Mouse (Mus musculus): ENCODE measurements at regions not wholly inside any gene's neighbourhood (a gene's known extent, or its start where the extent isn't known, plus 50 kb on each side); places are given as distances from the start of the nearest gene placed in this dataset.

DNA sequence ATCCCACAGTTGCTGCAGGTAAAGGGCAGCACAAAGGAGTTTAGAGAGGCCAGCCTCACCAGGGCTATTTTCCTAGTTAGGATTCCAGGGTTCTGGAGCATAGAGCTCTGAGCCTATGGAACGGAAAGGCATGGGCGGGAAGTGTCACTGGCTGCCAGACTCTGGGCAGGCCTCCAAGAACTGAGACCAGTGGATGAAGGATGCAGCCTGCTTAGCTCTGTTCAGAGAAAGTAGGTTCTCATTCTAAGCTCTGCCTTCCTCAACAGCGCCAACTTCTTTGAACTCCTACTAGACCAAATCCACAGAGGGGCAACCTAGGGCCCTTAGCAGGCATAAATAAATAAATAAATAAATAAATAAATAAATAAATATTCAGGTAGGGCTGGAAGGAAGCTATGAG is 80.1 kb upstream of the Foxq1 start:
- Histone ChIP-seq H3K4me3 (no peak overlapping the region), H3K9me3 (replicated peaks) (no peaks in the 10 kb centered on the region), H3K9ac (no peak overlapping the region), H3K27ac (no peak overlapping the region), H3K4me2 (no peak overlapping the region), H3K36me3 (no peaks in the 10 kb centered on the region), H3K27me3 (no peaks in the 10 kb centered on the region), H3K4me1 (replicated peaks) (no peaks in the 10 kb centered on the region)
- WGBS = 37% methylated on average over 3 of the region's 3 CpGs
- ATAC-seq (replicated peaks; ENCODE audit: insufficient number of reproducible peaks, insufficient read depth, low FRiP score, low read depth) = 0 out of 2 replicates have a peak, but pooled peaks have one; percentile 53

DNA sequence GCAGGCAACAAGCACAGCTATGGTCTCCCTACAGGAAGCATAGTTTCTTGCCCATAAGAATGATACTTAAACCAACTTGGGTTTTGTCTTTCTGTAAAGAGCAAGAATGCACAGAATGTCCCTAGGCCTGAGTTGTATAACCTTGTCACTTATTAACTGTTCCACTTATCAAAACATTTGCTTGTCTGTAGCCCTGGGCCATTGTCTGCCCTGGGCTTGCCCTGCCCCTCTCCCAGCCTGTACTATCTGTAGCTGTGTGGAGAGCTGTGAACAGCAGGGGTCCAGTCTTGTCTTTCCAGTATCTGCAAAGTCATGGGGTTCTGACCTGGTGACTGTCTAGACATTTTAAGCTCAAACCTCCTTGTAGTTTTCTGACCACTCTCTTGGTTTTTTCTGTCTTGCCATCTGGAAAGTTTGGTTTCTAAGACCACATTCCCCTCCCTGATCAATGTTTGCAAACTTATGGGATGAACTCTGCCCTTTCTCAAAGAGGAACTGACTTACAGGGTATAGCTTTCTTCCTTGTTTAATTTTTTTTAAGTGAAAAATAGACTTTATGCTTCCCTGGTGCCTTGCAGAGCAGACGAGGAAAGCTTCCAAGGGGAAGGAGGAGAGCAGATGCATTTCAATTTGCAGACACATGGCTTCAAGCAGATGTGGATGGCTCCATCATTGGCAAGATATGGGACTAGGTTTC is 78.6 kb upstream of the Foxq1 start:
- Histone ChIP-seq H3K4me1 (replicated peaks) (no peaks in the 10 kb centered on the region), H3K27ac (no peak overlapping the region), H3K9me3 (replicated peaks) (no peaks in the 10 kb centered on the region), H3K36me3 (no peaks in the 10 kb centered on the region), H3K4me3 (no peak overlapping the region), H3K4me2 (no peak overlapping the region), H3K9ac (no peak overlapping the region), H3K27me3 (no peaks in the 10 kb centered on the region)
- ATAC-seq (replicated peaks; ENCODE audit: insufficient number of reproducible peaks, insufficient read depth, low FRiP score, low read depth) = no peak
- 45% methylated on average over 1 of the region's 1 CpGs for WGBS

- 65% methylated on average over 7 of the region's 7 CpGs for WGBS
Measured at GRCm38 (mm10) chr13:31481105-31481844, 74.7 kb upstream of the Foxq1 start.

DNA sequence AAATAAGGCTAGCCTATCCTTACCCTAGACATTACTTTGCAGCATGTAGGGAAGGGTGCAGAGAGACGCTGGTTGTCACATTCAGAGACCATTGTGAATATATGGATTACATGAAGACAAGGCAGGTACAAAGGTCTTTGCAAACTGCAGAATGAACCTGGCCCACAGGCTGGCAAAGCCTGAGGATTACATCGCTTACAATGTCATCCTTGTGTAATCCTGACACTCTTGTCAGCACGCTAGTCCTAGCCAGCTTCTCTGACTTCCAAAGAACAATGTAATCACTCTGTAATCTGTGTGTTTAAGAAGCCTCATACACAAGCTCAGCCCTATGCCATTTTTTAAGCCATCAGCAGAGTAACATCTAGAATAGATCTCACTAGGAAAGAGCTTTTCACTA is 69.6 kb upstream of the Foxq1 start:
- no peak for ATAC-seq (replicated peaks; ENCODE audit: insufficient number of reproducible peaks, insufficient read depth, low FRiP score, low read depth)
- no peaks in the 10 kb centered on the region for H3K9me3 ChIP-seq (replicated peaks)
- H3K9ac ChIP-seq = no peak overlapping the region
- H3K27me3 ChIP-seq = no peaks in the 10 kb centered on the region
- H3K27ac ChIP-seq = no peak overlapping the region
- no peak overlapping the region for H3K4me3 ChIP-seq
- no peaks in the 10 kb centered on the region for H3K4me1 ChIP-seq (replicated peaks)
- WGBS = 82% methylated on average over 3 of the region's 3 CpGs
- no peaks in the 10 kb centered on the region for H3K36me3 ChIP-seq
- no peak overlapping the region for H3K4me2 ChIP-seq

More at GRCm38 (mm10) chr13:31481105-31481844, 74.7 kb upstream of the Foxq1 start:
- no peaks in the 10 kb centered on the region for H3K27me3 ChIP-seq
- H3K4me2 ChIP-seq = no peak overlapping the region
- no peaks in the 10 kb centered on the region for H3K4me1 ChIP-seq (replicated peaks)
- no peak overlapping the region for H3K4me3 ChIP-seq
- H3K9me3 ChIP-seq (replicated peaks) = no peaks in the 10 kb centered on the region
- no peak overlapping the region for H3K9ac ChIP-seq
- no peak for ATAC-seq (replicated peaks; ENCODE audit: insufficient number of reproducible peaks, insufficient read depth, low FRiP score, low read depth)
- H3K36me3 ChIP-seq = no peaks in the 10 kb centered on the region
- H3K27ac ChIP-seq = no peak overlapping the region

GRCm38 (mm10) chr13:31488186-31488585 is 67.7 kb upstream of the Foxq1 start:
- Histone ChIP-seq H3K27me3 (no peaks in the 10 kb centered on the region), H3K4me3 (no peak overlapping the region), H3K4me1 (replicated peaks) (no peaks in the 10 kb centered on the region), H3K9ac (no peak overlapping the region), H3K36me3 (no peaks in the 10 kb centered on the region), H3K27ac (no peak overlapping the region), H3K9me3 (replicated peaks) (no peaks in the 10 kb centered on the region), H3K4me2 (no peak overlapping the region)
- ATAC-seq (replicated peaks; ENCODE audit: insufficient number of reproducible peaks, insufficient read depth, low FRiP score, low read depth) = no peak

DNA sequence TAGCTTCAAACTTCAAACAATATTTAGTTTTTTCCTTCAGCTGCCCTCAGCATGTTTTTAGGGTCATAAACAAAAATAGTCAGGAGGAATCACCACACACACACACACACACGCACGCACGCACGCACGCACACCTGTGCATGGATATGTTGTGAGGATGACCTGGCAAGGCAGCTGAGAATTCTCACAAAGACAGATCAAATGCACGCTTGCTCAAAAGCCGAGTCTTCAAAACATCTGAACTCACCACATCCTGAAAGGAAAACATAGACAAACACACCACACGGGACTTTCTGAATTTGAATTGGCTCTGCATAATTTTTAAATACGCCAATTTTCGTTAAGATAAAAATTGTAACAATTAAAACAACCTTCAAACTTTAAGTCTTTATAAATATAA is 52.7 kb upstream of the Foxq1 start:
- no peak for ATAC-seq (replicated peaks; ENCODE audit: insufficient number of reproducible peaks, insufficient read depth, low FRiP score, low read depth)
- no peaks in the 10 kb centered on the region for H3K9me3 ChIP-seq (replicated peaks)
- no peak overlapping the region for H3K4me3 ChIP-seq
- H3K4me2 ChIP-seq = no peak overlapping the region
- H3K9ac ChIP-seq = no peak overlapping the region
- H3K27me3 ChIP-seq = no peaks in the 10 kb centered on the region
- WGBS = 83% methylated on average over 10 of the region's 10 CpGs
- H3K27ac ChIP-seq = no peak overlapping the region
- no peaks in the 10 kb centered on the region for H3K4me1 ChIP-seq (replicated peaks)
- no peaks in the 10 kb centered on the region for H3K36me3 ChIP-seq

GRCm38 (mm10) chr13:31503832-31504231 is 52.1 kb upstream of the Foxq1 start:
- Histone ChIP-seq H3K9ac (no peak overlapping the region), H3K9me3 (replicated peaks) (no peaks in the 10 kb centered on the region), H3K4me1 (replicated peaks) (no peaks in the 10 kb centered on the region), H3K27me3 (no peaks in the 10 kb centered on the region), H3K4me3 (no peak overlapping the region), H3K4me2 (no peak overlapping the region), H3K27ac (no peak overlapping the region), H3K36me3 (no peaks in the 10 kb centered on the region)
- 75% methylated on average over 11 of the region's 11 CpGs for WGBS
- ATAC-seq (replicated peaks; ENCODE audit: insufficient number of reproducible peaks, insufficient read depth, low FRiP score, low read depth) = no peak

DNA sequence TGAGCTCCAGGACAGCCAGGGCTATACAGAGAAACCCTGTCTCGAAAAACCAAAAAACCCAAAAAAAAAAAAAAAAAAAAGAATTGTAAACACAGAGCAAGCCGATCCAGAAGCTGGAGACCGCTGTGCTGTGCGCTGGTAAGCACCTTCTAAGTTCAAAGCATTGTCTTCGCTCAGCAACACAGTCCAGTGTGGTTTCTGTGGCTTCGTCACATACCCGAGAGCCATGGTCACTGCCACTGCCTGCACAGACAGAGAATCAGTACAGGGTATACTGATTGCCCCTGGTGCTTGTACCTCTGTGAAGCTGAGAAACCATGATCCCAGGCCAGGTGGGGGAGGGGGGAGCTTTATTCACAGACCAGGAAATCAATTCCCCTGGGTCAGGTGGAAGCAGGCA is 51.6 kb upstream of the Foxq1 start:
- Histone ChIP-seq H3K9ac (no peak overlapping the region), H3K27ac (no peak overlapping the region), H3K4me3 (no peak overlapping the region), H3K4me2 (no peak overlapping the region), H3K36me3 (no peaks in the 10 kb centered on the region), H3K27me3 (no peaks in the 10 kb centered on the region), H3K9me3 (replicated peaks) (no peaks in the 10 kb centered on the region), H3K4me1 (replicated peaks) (no peaks in the 10 kb centered on the region)
- 83% methylated on average over 6 of the region's 7 CpGs for whole genome bisulfite sequencing
- no peak for ATAC-seq (replicated peaks; ENCODE audit: insufficient number of reproducible peaks, insufficient read depth, low FRiP score, low read depth)

DNA sequence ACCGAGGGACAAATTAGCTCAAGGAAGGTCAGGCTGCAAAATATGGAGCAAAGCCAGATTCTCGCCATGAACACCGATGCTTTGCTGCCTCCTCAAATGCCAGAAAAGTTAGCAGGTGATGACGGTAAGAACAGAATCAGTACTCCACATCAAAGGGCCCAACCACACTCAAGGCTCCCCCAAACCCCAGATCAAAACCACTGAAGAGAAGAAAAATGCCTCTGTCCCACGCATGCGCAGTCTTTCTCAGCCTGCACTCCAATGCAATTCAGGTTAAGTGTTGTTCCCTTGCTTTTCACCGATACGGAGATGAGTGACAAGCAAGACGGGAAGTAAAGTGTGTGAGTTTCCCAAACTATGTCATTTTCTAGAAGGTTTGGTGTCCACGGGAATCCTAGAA is 50.5 kb upstream of the Foxq1 start:
- no peak for ATAC-seq (replicated peaks; ENCODE audit: insufficient number of reproducible peaks, insufficient read depth, low FRiP score, low read depth)
- no peaks in the 10 kb centered on the region for H3K27me3 ChIP-seq
- H3K4me1 ChIP-seq (replicated peaks) = no peaks in the 10 kb centered on the region
- no peaks in the 10 kb centered on the region for H3K9me3 ChIP-seq (replicated peaks)
- H3K9ac ChIP-seq = no peak overlapping the region
- no peak overlapping the region for H3K4me2 ChIP-seq
- no peak overlapping the region for H3K4me3 ChIP-seq
- H3K27ac ChIP-seq = no peak overlapping the region
- H3K36me3 ChIP-seq = no peaks in the 10 kb centered on the region
- WGBS = 72% methylated on average over 10 of the region's 10 CpGs
